Comparison of ENCODE assay signal across 8 mouse cellular contexts in the genomic region with DNA sequence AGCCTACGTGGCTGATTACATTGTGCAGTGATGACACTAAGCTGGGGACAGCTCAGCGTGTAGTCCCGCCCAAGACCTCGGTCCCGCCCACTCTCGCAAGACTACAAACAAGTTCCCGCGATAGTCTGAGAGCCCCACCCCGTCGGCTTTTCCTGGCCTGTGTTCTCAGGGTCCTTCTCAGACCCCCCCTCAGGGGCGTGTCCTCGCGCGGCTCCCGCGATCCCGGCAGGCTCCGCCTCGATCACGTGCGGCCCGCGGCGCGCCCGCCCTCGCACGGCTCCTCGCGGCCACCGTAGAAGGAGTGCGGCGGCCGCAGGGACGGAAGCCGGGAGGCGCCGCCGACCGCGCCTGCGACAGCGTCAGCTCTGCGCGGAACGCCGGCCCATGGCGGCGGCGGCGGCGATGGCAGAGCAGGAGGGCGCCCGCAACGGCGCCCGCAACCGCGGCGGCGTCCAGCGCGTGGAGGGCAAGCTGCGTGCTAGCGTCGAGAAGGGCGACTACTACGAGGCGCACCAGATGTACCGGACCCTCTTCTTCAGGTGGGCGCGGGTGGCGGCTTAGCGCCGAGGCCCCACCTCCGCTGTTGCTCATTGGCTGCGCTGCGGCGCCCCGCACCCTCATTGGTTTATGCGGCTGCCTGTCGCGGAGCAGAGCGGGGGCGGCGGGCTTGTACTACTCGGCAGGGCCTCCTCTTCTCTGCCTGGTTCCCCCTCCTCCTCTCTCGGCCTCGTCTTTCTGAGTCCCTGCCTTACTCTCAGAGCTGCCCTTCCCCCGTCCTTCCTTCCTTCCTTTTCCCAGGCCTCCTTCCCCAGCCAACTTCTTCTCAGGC. TPM values are rescaled to one million over a fixed set of nuclear protein-coding genes. Genes with fewer than 3 reads are reported as not detected.
DNase-seq lines count a peak whose midpoint lies in the region; ATAC-seq and TF ChIP-seq lines count a peak whose summit lies in the region.

A gene (plus strand): TSS at position 244 of the 829 bp plus-strand sequence.

- peak within 1 kb of the TSS; percentile 92 for H3K27ac ChIP-seq in embryonic facial prominence, embryonic 13.5 days
- H3K27ac ChIP-seq in kidney, adult 2 months (ENCODE audit: insufficient read depth, low read depth, low read length), result peak within 1 kb of the TSS; percentile 89
- peak within 1 kb of the TSS; percentile 91 for H3K27ac ChIP-seq in limb, embryonic 12.5 days
- H3K27ac ChIP-seq in midbrain, embryonic 15.5 days, result peak within 1 kb of the TSS; percentile 94
- H3K27ac ChIP-seq in spleen, adult 2 months (ENCODE audit: insufficient read depth, low read length), result peak within 1 kb of the TSS; percentile 93

- under 1% methylated on average over 89 of the region's 90 CpGs for WGBS in embryonic facial prominence, embryonic 13.5 days
- WGBS in kidney, adult 2 months, result under 1% methylated on average over 88 of the region's 90 CpGs
- WGBS in limb, embryonic 12.5 days, result under 1% methylated on average over 88 of the region's 90 CpGs
- under 1% methylated on average over 84 of the region's 90 CpGs for WGBS in midbrain, embryonic 15.5 days
- under 1% methylated on average over 90 of the region's 90 CpGs for WGBS in spleen, adult 2 months

- H3K4me3 ChIP-seq in embryonic facial prominence, embryonic 13.5 days, result peak within 1 kb of the TSS; percentile 83
- peak within 1 kb of the TSS; percentile 94 for H3K4me3 ChIP-seq in kidney, adult 2 months (ENCODE audit: insufficient read depth, low read depth, low read length)
- H3K4me3 ChIP-seq in limb, embryonic 12.5 days (replicated peaks), result peak within 1 kb of the TSS; percentile 78
- peak within 1 kb of the TSS; percentile 87 for H3K4me3 ChIP-seq in midbrain, embryonic 15.5 days
- H3K4me3 ChIP-seq in spleen, adult 2 months (ENCODE audit: extremely low read depth, insufficient read depth, insufficient read length), result peak within 1 kb of the TSS; percentile 88

- DNase-seq in 3134 (ENCODE audit: extremely low read depth, insufficient read length, low spot score), result peak; percentile 97
- peak; percentile 99 to 100 for DNase-seq in adrenal gland, postnatal 36 days
- DNase-seq in heart, adult 18-20 months, result peak; percentile 99 to 100
- DNase-seq in kidney, adult 2 months, result peak; percentile 100
- DNase-seq in spleen, adult 2 months (ENCODE audit: low read depth in 1 of 2, low spot score in 2 of 2), result peak; percentile 98 to 99

- TF ChIP-seq CTCF in kidney, adult 2 months (conservative IDR thresholded peaks at IDR 0.05; ENCODE audit: insufficient read depth, insufficient read length, low read depth, low read length), result no peak
- no peak for TF ChIP-seq CTCF in spleen, adult 2 months (IDR thresholded peaks at IDR 0.05; ENCODE audit: extremely low read depth, insufficient read depth, insufficient read length, insufficient replicate concordance)

- H3K9me3 ChIP-seq in embryonic facial prominence, embryonic 13.5 days, result no peaks in the 10 kb centered on the region
- no peaks in the 10 kb centered on the region for H3K9me3 ChIP-seq in limb, embryonic 12.5 days
- no peaks in the 10 kb centered on the region for H3K9me3 ChIP-seq in midbrain, embryonic 15.5 days

- H3K36me3 ChIP-seq in embryonic facial prominence, embryonic 13.5 days, result peaks cover 48% of the 10 kb centered on the region
- no peaks in the 10 kb centered on the region for H3K36me3 ChIP-seq in kidney, adult 2 months (ENCODE audit: control insufficient read depth, insufficient read depth, low read length)
- peaks cover 58% of the 10 kb centered on the region for H3K36me3 ChIP-seq in limb, embryonic 12.5 days
- peaks cover 20% of the 10 kb centered on the region for H3K36me3 ChIP-seq in midbrain, embryonic 15.5 days (replicated peaks)
- peaks cover 10% of the 10 kb centered on the region for H3K36me3 ChIP-seq in spleen, adult 2 months (ENCODE audit: control insufficient read depth, insufficient read depth, low read length)

- H3K4me1 ChIP-seq in embryonic facial prominence, embryonic 13.5 days, result peaks cover 28% of the 10 kb centered on the region
- peaks cover 24% of the 10 kb centered on the region for H3K4me1 ChIP-seq in kidney, adult 2 months (ENCODE audit: control insufficient read depth, insufficient read depth, low read length)
- peaks cover 19% of the 10 kb centered on the region for H3K4me1 ChIP-seq in limb, embryonic 12.5 days (replicated peaks)
- H3K4me1 ChIP-seq in midbrain, embryonic 15.5 days, result peaks cover 26% of the 10 kb centered on the region
- peaks cover 17% of the 10 kb centered on the region; the same call in 1 of the 2 replicates for H3K4me1 ChIP-seq in spleen, adult 2 months (ENCODE audit: control insufficient read depth, insufficient read depth, insufficient read length)

- TF ChIP-seq POLR2A in kidney, adult 2 months (IDR thresholded peaks at IDR 0.05; ENCODE audit: low read depth, low read length), result peak; percentile 68
- TF ChIP-seq POLR2A in spleen, adult 2 months (IDR thresholded peaks at IDR 0.05; ENCODE audit: low read depth, low read length), result peak; percentile 6; the same call in 1 of the 2 replicates

- ATAC-seq in embryonic facial prominence, embryonic 13.5 days (ENCODE audit: insufficient number of reproducible peaks, insufficient read depth, low FRiP score, low TSS enrichment, low read depth), result peak; percentile 96
- ATAC-seq in limb, embryonic 12.5 days (ENCODE audit: insufficient number of reproducible peaks, insufficient read depth, low FRiP score, low TSS enrichment, low read depth), result peak; percentile 92
- ATAC-seq in midbrain, embryonic 15.5 days (replicated peaks), result peak; percentile 96

- peak within 1 kb of the TSS; percentile 94 for H3K4me2 ChIP-seq in embryonic facial prominence, embryonic 13.5 days
- H3K4me2 ChIP-seq in limb, embryonic 12.5 days, result peak within 1 kb of the TSS; percentile 90
- peak within 1 kb of the TSS; percentile 84 for H3K4me2 ChIP-seq in midbrain, embryonic 15.5 days

- no peaks in the 10 kb centered on the region for H3K27me3 ChIP-seq in embryonic facial prominence, embryonic 13.5 days
- no peaks in the 10 kb centered on the region for H3K27me3 ChIP-seq in kidney, adult 2 months (replicated peaks; ENCODE audit: control insufficient read depth, insufficient read depth, low read length)
- H3K27me3 ChIP-seq in limb, embryonic 12.5 days, result no peaks in the 10 kb centered on the region
- H3K27me3 ChIP-seq in midbrain, embryonic 15.5 days (replicated peaks), result no peaks in the 10 kb centered on the region
- H3K27me3 ChIP-seq in spleen, adult 2 months (ENCODE audit: control insufficient read depth, insufficient read depth, low read length), result no peaks in the 10 kb centered on the region

- H3K9ac ChIP-seq in embryonic facial prominence, embryonic 13.5 days, result peak within 1 kb of the TSS; percentile 93
- peak within 1 kb of the TSS; percentile 86 for H3K9ac ChIP-seq in limb, embryonic 12.5 days (replicated peaks)
- H3K9ac ChIP-seq in midbrain, embryonic 15.5 days, result peak within 1 kb of the TSS; percentile 88

RNA-seq across cellular contexts. Expression of the gene that starts here (rescaled TPM):
- 10 to 100 TPM; 80.1 to 97.0 TPM for total RNA-seq in adrenal gland, postnatal 36 days (2021)
- 137 and 160 TPM in 2 replicates for polyA plus RNA-seq in embryonic facial prominence, embryonic 13.5 days (2015; fragmentation: Nextera tagmentation; extraction: Ambion mirVana)
- 10 to 100 TPM; 42.0 to 44.7 TPM for total RNA-seq in heart, adult 18-20 months (2021)
- polyA plus RNA-seq in kidney, adult 2 months (2012; rRNA removed), result 79.3 and 96.2 TPM in 2 replicates
- polyA plus RNA-seq in limb, embryonic 12.5 days (2016; fragmentation: Nextera tagmentation; extraction: Ambion mirVana), result 165 and 167 TPM in 2 replicates
- 119 and 127 TPM in 2 replicates for polyA plus RNA-seq in midbrain, embryonic 15.5 days (2015; fragmentation: Nextera tagmentation; extraction: Ambion mirVana)
- 91.4 and 137 TPM in 2 replicates for polyA plus RNA-seq in spleen, adult 2 months (2012; rRNA removed)

Comparison
In these comparisons a context has a peak if more than half of its experiments do, and no peak if none do; other contexts are left out.
1. Peak in every context shown above with its lines: DNase-seq, ATAC-seq, H3K4me3 ChIP-seq and H3K27ac ChIP-seq.